Mouse (Mus musculus) kidney, postnatal 10 days (tissue): ENCODE data around the gene Litaf.
"Not testable (repeated sequence)": the region's sequence is repeated elsewhere in the genome, so short reads cannot be mapped to it uniquely, and the experiment has no call there.

ENCODE experiments used
- DNase-seq: peaks from one replicate; pipeline ENCODE4 v3.0.0; 2021; ENCODE audit warnings: mixed read lengths

Litaf gene

GRCm38 (mm10) chr16:10989896-10990295, 76.1 kb downstream of the Litaf start:
- DNase-seq: peak; percentile 52

DNA sequence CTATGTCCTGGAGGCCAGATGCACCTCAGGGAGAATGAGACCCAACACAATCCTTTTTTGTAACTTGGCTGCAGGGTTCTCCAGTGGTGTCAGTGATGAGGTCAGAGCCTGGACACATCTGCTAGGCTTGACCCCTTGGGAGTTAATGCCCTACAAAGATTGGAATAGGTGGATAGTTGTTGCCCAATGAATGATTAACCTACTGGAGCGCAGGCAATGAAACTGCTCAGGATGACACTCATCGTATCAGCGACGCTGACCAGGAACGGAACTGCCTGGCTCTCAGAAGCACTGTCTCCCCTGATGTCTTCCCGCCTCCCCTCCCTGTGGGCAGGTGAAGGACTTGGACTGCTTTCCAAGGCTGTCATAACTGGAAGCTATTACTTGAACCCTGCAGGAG, 76.6 kb downstream of the Litaf start:
- no peak for DNase-seq

GRCm38 (mm10) chr16:10988261-10988660, 77.7 kb downstream of the Litaf start:
- peak; percentile 34 for DNase-seq

DNA sequence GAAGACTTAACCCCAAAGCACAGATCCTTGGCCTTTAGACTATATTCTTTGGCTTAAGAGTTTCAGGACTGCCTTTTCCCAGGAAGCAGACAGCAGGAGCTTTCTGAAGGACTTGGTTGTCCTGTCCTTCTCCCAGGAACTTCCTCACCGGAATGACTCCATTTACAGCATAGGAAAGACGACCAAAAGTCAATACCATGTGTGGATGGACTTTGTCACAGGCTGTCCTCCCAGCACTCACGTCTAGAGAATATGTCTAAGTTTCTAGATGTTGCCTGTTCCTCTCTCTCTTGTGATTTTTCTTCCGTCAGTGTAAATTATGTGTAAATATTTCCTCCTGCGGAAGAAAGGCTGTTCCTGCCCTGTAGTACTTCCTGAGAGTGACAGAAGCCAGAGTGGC, 81.4 kb downstream of the Litaf start:
- DNase-seq: no peak

DNA sequence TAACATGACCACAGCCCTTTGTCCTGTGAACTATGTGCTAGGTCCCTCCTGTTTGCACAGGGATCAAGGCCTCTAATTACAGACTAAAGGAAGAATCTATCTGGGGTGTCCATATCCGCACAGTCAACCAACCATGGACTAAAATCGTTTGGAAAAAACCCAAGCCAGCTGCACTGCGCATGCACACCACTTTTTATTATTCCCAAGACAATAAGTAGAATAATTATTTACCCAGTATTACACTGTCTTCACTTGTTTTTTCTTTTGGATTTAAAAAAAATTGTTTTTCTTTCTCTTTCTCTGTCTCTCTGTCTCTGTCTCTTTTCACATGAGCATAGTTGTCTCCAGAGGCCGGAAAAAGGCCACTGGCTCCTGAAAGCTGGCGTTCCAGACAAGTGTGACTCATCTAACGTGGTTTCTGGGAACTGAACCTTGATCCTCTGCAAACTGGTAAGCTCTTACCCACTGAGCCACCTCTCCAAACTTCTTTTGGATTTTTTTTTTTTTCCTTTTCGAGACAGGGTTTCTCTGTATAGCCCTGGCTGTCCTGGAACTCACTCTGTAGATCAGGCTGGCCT, 84.4 kb downstream of the Litaf start:
- DNase-seq: peak; percentile 57

DNA sequence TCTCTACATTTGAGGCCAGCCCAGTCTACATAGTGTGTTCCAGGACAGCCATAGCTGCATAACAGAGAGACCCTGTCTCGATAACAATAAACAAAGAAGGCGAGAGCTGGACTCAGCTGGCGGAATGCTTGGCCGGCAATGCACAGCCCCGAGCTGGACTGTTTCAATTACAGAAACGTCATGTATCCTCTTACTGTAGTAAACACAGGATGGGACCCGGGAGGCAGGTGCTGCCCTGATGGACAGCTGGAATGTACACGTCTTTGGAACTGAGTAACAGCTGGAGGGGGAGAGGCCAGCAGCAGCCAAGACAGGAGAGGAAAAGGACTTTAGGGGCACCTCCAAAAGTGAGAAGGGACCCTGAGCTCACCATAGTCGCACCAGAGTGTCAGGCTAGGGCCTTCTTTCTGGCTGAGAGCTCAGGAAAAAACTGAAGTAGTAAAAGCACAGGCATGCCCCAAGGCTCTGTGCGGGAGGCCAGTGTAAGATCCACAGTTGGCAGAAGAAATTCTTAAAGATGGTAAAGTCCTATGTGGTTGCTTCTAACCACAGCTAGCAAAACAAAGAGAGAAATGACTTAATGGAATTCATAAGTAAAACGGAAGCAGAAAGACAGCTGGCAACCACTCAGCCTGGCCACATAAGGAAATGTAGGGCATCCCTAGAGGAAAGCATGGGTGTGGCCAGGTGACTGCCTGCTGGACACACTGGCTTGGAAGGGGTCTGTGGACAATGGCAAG, 86.7 kb downstream of the Litaf start:
- DNase-seq: peak; percentile 56

GRCm38 (mm10) chr16:10977877-10978276, 88.1 kb downstream of the Litaf start:
- no peak for DNase-seq

DNA sequence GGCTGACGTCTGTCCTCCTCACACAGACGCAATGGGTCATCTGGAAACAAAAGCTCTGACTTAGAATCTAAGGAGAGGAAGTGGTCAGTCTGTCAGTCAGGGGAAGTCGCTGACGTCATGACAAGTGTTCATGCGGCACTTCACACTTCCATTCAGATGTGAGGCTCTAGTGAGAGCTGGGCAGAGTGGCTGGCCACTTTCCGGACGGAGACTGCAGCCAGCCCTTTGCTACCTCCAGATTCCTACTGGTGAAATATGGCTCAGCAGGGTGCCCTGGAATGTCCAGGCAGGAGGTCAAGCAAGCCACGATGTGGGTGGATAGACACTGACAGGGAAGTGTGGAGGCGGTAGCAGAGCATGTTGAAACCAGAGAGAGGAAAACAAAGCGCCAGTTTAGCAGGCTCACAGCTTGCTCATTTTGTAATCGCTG, 89.7 kb downstream of the Litaf start:
- DNase-seq: peak; percentile 68

DNA sequence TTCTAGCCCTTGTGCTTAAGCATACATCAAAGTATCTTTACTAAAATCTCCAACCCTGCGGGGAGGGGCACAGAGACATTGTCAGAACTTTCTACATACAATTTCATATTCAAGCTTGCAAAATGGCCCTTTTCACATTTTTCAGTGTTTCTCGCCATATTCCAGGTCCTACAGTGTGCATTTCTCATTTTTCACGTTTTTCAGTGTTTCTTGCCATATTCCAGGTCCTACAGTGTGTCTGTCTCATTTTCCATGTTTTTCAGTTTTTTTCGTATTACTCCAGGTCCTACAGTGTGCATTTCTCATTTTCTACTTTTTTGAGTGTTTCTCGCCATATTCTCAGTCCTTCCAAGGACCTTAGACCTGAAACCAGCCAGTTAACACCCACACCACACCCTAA, 91.0 kb downstream of the Litaf start:
- DNase-seq: peak; percentile 62

GRCm38 (mm10) chr16:10974037-10974446, 91.9 kb downstream of the Litaf start:
- peak; percentile 87 for DNase-seq

DNA sequence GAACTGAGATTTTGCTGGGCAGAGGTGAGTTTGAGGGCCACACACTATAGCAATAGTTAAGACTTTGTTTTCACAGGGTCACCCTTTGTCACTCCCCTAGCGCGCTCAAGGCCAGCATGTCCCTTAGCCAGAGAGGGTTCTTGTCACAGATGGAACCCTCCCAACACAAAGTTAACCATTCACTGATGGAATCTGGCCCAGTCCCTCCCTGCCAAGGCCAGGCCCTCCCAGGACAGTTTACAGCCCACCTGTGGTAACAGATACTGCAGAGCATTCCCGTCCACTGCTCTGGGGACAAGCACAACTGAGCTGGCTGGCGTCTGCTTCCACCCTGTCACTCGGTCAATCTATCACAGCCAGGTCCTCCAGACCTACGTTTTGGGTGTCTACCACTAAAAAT, 93.7 kb downstream of the Litaf start:
- DNase-seq: peak; percentile 61

DNA sequence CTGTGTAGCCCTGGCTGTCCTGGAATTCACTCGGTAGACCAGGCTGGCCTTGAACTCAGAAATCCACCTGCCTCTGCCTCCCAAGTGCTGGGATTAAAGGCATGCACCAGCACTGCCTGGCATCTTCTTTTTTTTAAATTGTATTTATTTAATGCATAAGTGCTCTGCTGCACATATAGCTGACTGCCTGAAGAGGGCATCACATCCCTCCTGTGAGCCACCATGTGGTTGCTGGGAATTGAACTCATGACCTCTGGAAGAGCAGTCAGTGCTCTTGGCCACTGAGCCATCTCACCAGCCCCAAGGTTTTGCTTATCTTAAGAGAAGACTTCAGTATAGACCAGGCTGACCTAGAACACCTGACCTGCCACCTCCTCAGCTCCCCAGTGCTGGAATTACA, 96.0 kb downstream of the Litaf start:
- DNase-seq: not testable (repeated sequence)

DNA sequence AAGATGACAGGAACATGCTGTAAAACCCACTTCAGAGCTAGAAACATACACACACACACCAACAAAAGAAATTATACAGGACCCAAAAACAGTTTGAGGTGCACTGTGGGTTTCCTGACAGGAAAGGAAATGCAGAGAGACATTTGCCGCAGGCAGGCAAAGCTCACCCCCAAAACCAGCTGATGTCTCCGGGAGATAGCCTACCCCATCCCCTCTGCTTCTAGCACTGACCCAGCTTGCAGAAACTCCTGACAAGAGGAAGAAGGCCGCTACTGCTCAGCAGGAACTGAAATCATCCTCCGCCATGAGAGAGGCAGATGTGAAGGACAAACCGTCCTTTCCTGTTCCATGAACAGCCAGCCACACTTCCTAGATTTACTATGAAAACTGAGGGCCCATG, 96.6 kb downstream of the Litaf start:
- DNase-seq: no peak

DNA sequence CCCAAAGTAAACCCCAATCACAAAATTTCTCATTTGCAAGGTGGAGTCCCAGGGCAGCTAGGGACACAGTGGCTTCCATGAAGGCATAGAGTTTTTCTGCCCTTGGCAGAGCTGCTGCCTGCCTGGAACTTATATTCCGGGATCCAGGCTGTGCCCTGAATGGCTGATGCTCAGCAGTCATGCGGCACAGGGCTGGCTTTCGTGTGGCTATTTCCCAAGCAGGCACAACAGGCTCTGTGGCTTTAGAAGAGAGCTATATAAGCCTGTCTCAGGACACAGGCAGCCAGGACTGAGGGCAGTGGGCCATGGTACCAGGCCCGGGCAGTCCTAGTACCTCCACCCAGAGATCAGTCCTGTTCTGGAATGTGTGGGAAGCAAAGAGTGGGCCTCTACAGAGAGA, 97.7 kb downstream of the Litaf start:
- DNase-seq: peak; percentile 54

DNA sequence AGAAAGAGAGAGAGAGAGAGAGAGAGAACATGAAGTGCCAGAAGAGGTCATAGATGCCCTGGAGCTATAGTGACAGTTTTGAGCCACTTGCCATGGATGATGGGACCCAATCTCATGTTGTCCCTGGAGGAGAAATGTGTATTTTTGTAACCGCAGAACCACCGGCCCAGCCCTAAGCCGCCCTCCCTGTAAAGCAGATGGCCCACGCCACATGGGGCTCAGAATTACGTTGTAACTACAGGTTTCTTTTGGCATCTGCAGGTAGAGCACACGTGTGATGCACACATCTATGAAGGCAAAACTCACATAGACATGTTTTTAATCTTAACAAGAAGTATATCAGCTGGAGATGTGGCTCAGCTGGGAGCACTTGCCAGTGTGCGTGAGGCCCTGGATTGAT, 98.2 kb downstream of the Litaf start:
- DNase-seq: no peak

- DNase-seq: no peak
Observed at GRCm38 (mm10) chr16:10967013-10967412, 98.9 kb downstream of the Litaf start.

- DNase-seq: no peak
Observed at GRCm38 (mm10) chr16:10965034-10965433, 100.9 kb downstream of the Litaf start.

GRCm38 (mm10) chr16:10960916-10961315, 105.0 kb downstream of the Litaf start:
- no peak for DNase-seq

DNA sequence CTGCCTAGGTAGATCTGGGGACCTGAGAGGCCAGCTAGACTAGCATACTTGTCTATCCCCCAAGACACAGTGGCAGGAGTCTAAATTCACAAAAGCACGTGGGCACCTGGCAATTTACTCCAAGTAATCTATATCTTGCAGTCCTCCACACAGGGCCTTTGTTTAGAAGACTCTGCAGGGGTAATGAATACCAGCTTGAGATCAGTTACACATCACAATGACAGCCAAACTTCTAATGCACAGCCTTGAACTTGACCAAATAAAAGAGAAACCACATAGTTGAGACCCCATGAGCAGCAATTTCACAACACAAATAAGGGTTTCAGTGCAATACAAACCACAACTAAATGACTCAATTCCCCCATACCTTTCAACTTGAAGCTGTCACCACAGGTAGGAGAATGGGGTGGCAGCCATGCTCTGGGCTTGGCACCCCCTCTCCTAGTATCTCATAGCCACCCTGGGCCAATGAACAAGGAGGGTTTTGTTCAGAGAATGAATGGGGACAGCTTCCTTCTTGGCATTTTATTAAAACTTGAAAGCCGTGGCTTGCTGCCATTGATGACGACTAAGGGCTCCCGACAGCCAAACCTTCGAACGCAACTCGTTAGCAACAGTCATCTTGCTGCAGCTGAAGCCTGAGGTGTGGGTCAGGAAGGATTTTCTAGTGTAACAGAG, 107.1 kb downstream of the Litaf start:
- DNase-seq: no peak

- DNase-seq: not testable (repeated sequence)
Observed at GRCm38 (mm10) chr16:10958307-10958706, 107.7 kb downstream of the Litaf start.

- no peak for DNase-seq
Observed at GRCm38 (mm10) chr16:10957794-10958193, 108.2 kb downstream of the Litaf start.

DNA sequence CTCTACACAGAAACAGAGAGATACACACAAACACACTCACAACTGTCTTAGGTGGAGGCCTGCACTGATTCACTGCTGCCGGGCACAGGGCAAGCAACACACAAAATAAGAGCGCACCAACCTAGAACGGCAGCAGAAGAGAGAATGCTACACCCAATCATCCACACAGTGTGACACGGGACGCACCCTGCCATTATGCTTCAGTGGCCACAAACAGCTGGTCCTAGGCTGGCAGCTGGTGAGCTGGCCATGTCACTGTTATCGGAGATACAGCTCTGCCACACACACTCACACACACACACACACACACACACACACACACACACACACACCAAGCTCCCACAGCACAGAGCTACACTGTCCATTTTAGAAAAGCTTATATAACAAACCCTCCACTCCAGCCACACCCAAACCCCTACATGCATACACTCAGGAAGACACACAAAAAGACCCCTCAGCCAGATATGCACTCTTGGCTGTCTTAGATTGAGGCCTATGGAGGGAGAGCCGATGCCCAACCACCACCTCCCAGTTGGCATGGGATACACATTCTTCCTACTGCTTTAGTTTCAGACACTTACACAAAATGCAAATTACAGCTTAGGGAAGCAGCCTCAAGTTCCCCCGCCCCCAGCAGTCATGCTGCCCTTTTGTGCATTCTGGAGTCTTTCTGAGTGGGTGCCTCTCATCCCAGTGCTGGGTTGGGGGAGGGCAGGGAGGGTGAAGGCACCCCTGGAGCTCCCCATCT, 108.8 kb downstream of the Litaf start:
- DNase-seq: no peak

DNA sequence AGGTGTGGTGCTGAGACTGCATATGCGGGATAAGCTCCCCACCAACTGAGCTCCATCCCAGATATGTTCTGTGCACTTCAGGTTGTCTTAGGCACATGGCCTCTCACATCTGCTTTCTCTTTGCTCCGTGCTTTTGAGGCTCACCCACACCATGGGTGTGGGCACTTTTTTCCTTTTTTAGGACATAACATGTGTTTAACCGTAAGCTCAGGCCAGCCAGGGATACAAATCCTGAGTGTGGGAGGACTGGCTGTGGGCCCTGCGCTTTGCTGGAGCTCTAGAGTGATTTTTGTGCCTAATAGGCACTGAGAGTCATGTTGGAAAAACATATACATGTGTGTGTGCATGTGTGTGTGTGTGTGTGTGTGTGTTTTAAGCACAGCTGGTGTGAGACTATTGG, 110.9 kb downstream of the Litaf start:
- no peak for DNase-seq
